Mouse (Mus musculus) left cerebral cortex, postnatal 36 days (tissue): ENCODE measurements around the gene Emc7. TPM values are rescaled to one million over a fixed set of nuclear protein-coding genes. Genes with fewer than 3 reads are reported as not detected.
A peak's percentile ranks its signal among the peaks of the same experiment; 100 is the strongest.

ENCODE experiments used
- DNase-seq, 2 experiments: peaks; one replicate each; pipeline ENCODE4 v3.0.0; 2021 to 2022; ENCODE audit warnings: low spot score in 2 of 2, mixed read lengths in 1 of 2
- intact Hi-C: fragments of 180-260 bp; cut with DNase I; formaldehyde crosslinking; loops from one replicate; pipeline ENCODE4 v1.15.1; 2025
- total RNA-seq, 2 experiments: library from RNA; stranded (reverse); gene quantifications; 2 replicates each; pipeline ENCODE4 v1.2.3; 2021

Emc7 gene
- total RNA-seq, 2 experiments from 2014 or later, result 46.7 to 50.5 TPM

DNA sequence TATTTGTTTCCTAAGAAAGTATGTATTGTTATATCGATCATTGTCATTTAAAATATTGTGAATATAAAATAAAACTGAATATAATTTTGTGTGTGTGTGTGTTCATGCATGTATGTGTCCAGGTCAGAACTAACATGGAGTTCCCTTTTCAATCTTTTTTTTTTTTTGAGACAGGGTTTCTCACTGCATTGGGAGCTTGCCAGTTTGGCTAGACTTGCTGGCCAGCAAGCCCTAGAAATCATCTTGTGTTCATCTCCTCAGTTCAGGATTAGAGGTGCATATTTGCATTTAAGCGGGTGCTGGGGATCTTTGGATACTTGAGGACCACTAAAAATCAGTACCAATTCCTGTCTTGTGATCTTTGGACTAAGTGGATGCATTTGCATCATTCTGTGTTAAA lies 17.3 kb downstream of the Emc7 start:
- intact Hi-C loops, result no loop called here
- no peak for DNase-seq

DNA sequence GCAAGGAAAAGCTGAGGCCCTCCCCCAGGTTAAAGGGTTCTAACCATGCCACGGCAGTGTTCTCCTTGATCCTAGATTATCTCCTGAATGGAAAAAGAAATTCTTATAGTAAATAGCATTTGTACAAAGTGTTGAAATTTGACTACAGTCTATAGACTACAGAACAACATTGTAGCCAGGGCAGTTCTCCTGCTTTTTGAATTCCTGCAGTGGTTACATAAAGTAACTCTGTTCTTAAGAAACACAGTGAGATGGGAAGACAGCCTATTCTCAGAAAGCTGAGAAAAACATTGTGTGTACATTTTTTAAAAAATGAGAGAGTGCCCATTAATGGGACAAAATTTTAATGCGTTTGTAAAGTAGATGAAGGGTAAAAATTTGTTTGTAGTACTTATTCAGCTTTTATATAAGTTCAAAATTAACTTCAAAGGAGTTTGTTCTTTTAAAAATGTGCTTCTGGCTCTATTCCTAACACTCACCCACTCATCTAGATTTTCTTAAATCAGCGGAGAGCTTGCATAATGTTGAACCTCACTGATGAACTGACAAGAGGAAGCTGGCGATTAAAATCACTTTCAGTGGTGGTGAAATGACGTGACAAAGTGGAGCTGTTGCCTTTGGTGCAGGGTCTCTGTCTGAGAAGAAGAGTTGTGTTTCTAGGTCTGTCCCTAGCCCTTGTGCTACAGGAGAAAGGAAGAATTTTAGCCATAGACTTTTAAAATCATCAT lies 20.4 kb downstream of the Emc7 start:
- intact Hi-C loops, result no loop called here
- DNase-seq, result no peak

GRCm38 (mm10) chr2:112476554-112476953 lies 21.8 kb downstream of the Emc7 start:
- no peak for DNase-seq
- intact Hi-C loops, result no loop called here

DNA sequence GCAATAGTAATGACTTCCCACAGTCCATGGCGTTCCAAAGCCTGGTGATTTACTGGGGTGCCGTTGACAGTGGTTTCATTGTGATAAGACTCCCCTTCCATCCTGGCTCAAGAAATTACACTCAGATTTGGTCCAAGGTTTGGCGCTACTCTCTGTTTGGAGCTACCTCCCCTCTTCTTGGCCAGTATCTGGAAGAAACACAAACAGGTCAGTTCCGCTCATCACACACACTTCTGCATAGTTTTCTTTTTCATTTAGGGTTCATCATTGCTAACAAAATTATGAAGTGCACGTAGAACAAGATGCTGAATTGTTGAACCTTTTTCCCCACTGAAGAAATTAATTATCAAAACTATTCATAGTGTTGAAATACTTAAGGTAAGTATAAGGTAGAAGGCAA lies 25.9 kb downstream of the Emc7 start, which contains the start of gene Chrm5:
Chrm5 (minus strand) TSS at position 101 of the 400 bp plus-strand sequence.
- no peak for DNase-seq
- intact Hi-C loops, result loop anchor here (1.0 kb wide), 1 partner anchor 101 kb away; the partner anchor contains the start of gene Katnbl1

- no peak for DNase-seq
- intact Hi-C loops, result loop anchor here (1.0 kb wide), 1 partner anchor 102 kb away; the partner anchor contains the start of gene Katnbl1
Measured at GRCm38 (mm10) chr2:112481564-112481963, 26.8 kb downstream of the Emc7 start.

- no peak for DNase-seq
- intact Hi-C loops, result no loop called here
Measured at GRCm38 (mm10) chr2:112482533-112483333, 27.9 kb downstream of the Emc7 start.

- intact Hi-C loops, result no loop called here
Measured at GRCm38 (mm10) chr2:112483334-112483651, 28.5 kb downstream of the Emc7 start.

GRCm38 (mm10) chr2:112484886-112485285 lies 30.1 kb downstream of the Emc7 start:
- intact Hi-C loops, result no loop called here

More at GRCm38 (mm10) chr2:112483334-112483651, 28.5 kb downstream of the Emc7 start:
- DNase-seq, result no peak

DNA sequence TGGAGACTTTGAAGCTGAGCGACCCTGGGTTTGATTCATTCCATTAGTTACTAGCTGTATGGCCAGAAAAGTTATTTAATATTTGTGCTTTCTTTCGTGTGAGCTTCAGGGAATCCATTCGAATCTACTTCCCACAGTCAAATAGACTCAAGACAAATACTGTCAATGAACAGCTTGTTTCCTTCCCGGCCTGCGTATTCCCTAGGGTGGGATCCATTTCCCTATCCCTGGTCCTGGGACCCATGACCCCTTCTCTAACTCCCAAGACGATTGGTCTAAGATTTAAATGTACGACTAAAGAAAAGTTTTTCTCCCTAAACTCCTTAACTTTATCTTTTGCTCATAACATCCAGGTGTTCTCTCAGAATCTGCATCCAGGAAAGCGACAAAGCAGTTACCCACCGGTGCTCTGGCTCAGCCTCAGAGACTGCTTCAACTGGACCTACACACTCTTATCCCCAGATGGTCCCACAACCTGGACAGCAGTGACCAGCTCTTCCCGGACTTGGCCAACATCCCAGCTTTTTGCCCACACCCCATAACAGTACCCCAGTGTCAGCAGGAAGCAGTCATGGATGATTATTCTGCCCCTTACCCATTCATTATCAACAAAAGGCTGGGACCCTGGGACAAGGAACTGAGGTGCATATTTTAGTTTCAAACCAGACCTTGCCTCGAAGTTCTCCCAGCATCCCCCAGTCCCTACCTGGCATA lies 35.8 kb downstream of the Emc7 start:
- no peak for DNase-seq
- intact Hi-C loops, result no loop called here

More at GRCm38 (mm10) chr2:112484886-112485285, 30.1 kb downstream of the Emc7 start:
- DNase-seq, result no peak

GRCm38 (mm10) chr2:112491629-112492028 lies 36.8 kb downstream of the Emc7 start:
- no peak for DNase-seq
- intact Hi-C loops, result no loop called here

DNA sequence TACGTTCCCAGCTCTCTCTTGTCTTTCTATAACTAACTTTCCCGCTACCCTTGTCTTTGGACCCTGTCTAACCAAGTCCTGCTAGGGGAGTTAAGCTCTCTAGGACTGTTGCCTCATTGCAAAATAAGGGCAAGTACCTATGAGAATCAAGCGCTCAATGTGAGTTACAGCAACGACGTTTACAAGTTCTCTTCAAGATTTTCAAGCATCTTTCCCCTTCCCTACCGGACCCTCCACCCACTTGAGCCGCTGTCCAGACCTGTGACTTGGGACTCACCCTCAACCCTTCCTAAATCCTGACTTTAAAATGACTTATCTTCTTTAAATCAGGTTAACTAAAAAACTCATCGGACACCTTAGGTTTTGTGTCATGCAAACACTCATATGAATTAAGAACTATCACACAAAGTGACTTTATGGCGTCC lies 37.6 kb downstream of the Emc7 start:
- intact Hi-C loops, result no loop called here
- no peak for DNase-seq

- intact Hi-C loops, result no loop called here
- peak; percentile 87 to 89 for DNase-seq
Measured at GRCm38 (mm10) chr2:112492856-112493538, 38.2 kb downstream of the Emc7 start, which contains the start of gene Aven. Gene Aven, plus strand, starts transcription at chr2:112492964.

GRCm38 (mm10) chr2:112493539-112494260 lies 38.9 kb downstream of the Emc7 start:
- DNase-seq, result no peak
- intact Hi-C loops, result no loop called here

GRCm38 (mm10) chr2:112497851-112498250 lies 43.1 kb downstream of the Emc7 start:
- intact Hi-C loops, result no loop called here
- no peak for DNase-seq

DNA sequence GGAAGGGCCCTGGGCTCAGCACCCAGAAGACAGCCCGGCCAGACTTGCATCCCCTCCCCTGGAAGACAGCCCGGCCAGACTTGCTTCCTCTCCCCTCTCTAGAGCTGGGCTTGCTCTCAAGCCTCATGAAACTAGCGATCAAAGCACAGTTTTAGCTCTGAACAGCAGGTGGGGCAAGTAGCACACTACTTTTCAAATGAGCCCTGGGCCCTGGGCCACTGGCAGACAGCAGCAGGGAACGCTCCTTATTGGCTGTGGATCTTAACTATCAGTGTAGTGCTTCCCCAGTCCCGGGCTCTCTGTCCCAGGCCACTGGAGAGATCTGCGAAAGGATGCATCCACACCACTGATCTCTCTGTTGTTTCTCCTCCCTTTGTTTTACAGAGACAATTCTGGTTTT lies 46.4 kb downstream of the Emc7 start:
- DNase-seq, result peak; percentile 62 to 64
- intact Hi-C loops, result loop anchor here (2.0 to 10.0 kb wide), 2 partner anchors 268 to 804 kb away; no protein-coding TSS in a partner anchor

- DNase-seq, result no peak
- intact Hi-C loops, result loop anchor here (10.0 kb wide), 1 partner anchor 801 kb away; no protein-coding TSS in a partner anchor
Measured at GRCm38 (mm10) chr2:112503978-112504377, 49.2 kb downstream of the Emc7 start.

DNA sequence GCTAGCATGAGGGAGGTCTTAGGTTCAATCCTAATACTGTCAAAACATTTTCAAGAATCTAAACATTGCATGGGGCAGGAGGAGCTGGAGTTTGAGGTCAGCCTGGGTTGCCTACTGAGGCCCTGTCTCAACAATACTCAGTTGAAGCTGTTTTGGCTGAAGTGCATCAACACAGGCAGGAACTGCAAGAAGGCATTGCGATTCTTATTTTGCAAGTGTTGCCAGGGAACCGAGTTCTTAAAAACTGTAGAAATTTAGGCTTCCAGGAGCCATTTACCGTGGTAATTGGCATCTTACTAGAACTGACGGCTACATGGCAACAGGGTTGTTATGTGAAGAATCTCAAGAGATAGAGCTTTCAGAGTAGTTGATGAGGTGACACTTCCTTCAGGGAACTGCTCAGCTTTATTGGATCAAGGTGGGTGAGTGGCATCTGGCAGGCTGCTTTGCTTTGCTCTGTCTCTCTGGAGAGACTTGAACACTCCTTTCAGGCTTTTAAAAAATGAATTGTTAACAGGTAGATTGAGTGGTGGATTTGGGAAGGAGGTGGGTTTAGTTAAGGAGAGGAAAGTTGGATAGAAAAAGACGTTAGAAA lies 52.1 kb downstream of the Emc7 start:
- DNase-seq, result no peak
- intact Hi-C loops, result loop anchor here (10.0 kb wide), 1 partner anchor 798 kb away; no protein-coding TSS in a partner anchor

DNA sequence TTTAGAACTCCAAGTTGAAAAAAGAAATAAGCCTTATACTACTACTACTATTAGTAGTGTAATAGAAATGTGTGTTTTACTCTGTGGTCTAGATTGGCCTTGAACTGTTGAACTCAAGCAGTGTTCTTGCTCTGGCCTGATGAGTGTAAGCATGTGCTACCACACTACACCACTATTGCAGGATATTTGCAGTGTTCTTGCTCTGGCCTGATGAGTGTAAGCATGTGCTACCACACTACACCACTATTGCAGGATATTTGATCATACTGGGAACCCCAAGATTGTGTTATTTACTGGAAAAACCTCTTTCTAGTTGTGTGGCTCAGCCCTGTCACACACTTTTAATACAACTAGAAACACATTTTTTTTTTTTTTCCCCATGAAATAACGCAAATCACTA lies 52.6 kb downstream of the Emc7 start:
- intact Hi-C loops, result loop anchor here (10.0 kb wide), 1 partner anchor 797 kb away; no protein-coding TSS in a partner anchor
- DNase-seq, result no peak
